In genomic region chr5:123436780-123437175, GRCm38 (mm10) we compare ENCODE assay signal across 8 mouse cellular contexts. TPM values are rescaled to one million over a fixed set of nuclear protein-coding genes. Genes with fewer than 3 reads are reported as not detected.
A peak's percentile ranks its signal among the peaks of the same experiment; 100 is the strongest.
DNase-seq lines count a peak whose midpoint lies in the region; TF ChIP-seq lines count a peak whose summit lies in the region.

No protein-coding gene starts in this region.

- WGBS in heart, adult 2 months = 22% methylated on average over 4 of the region's 4 CpGs
- 50% methylated on average over 4 of the region's 4 CpGs for WGBS in heart, embryonic 10.5 days

- peak; percentile 95 for TF ChIP-seq RAD21 in CH12.LX (IDR thresholded peaks at IDR 0.05; ENCODE audit: low read depth, low read length)

- TF ChIP-seq EP300 in heart, adult 2 months (IDR thresholded peaks at IDR 0.05; ENCODE audit: insufficient read depth, low read depth, low read length) = no peak
- no peak for TF ChIP-seq EP300 in CH12.LX (IDR thresholded peaks at IDR 0.05; ENCODE audit: low read length)

- no peak overlapping the region for H3K4me3 ChIP-seq in heart, adult 2 months
- no peak overlapping the region for H3K4me3 ChIP-seq in heart, embryonic 10.5 days
- no peak overlapping the region for H3K4me3 ChIP-seq in CH12.LX (replicated peaks in 1 of 3; ENCODE audit: low read depth in 2 of 3, low read length in 2 of 3, poor library complexity in 1 of 3)
- H3K4me3 ChIP-seq in layer of hippocampus, adult 2 months = no peak overlapping the region

- peak; percentile 91 for TF ChIP-seq CTCF in heart, adult 2 months (IDR thresholded peaks at IDR 0.05)
- TF ChIP-seq CTCF in CH12.LX (conservative IDR thresholded peaks at IDR 0.05 in 1 of 2, IDR thresholded peaks at IDR 0.05 in 1 of 2; ENCODE audit: low read depth in 2 of 2, low read length in 2 of 2) = peak; percentile 42 to 95; a peak in 2 of 4 replicates
- peak; percentile 92 for TF ChIP-seq CTCF in layer of hippocampus, adult 2 months (conservative IDR thresholded peaks at IDR 0.05)

- dilution Hi-C loops in CH12.LX (cut with MboI; ENCODE audit: extremely low pct_ligation_motif_present, extremely low pct_unique_long_range_greater_than_20kb, low sequenced_read_pairs) = no loop called here

- no peak for TF ChIP-seq POLR2A in heart, adult 2 months (IDR thresholded peaks at IDR 0.05; ENCODE audit: insufficient read depth, low read depth, low read length)
- no peak for TF ChIP-seq POLR2A in CH12.LX (IDR thresholded peaks at IDR 0.05; ENCODE audit: low read depth, low read length)

- peak; percentile 47 to 48 for DNase-seq in heart, adult 2 months
- DNase-seq in heart, embryonic 10.5 days (ENCODE audit: low spot score) = no peak
- DNase-seq in CH12.LX (ENCODE audit: extremely low read depth) = peak; percentile 74
- DNase-seq in cerebellum, adult 11-12 months = peak; percentile 38
- peak; percentile 43 to 63 for DNase-seq in heart, adult 9 months (ENCODE audit: low spot score in 2 of 2)
- peak; percentile 41 to 61 for DNase-seq in layer of hippocampus, adult 2 months (ENCODE audit: low spot score in 2 of 2)
- peak; percentile 42 for DNase-seq in mesoderm, embryonic 11.5 days (ENCODE audit: low read depth, low spot score)
- DNase-seq in thymus, postnatal 36 days = peak; percentile 41 to 42

- peak overlapping the region; percentile 72; the same call in 1 of the 2 replicates for H3K27ac ChIP-seq in heart, adult 2 months
- no peak overlapping the region for H3K27ac ChIP-seq in heart, embryonic 10.5 days
- no peak overlapping the region for H3K27ac ChIP-seq in CH12.LX (ENCODE audit: insufficient read depth, low read depth)
- peak overlapping the region; percentile 53; the same call in 1 of the 2 replicates for H3K27ac ChIP-seq in layer of hippocampus, adult 2 months

- intact Hi-C loops in heart, adult 2 months (cut with DNase I) = loop anchor here (1.0 to 5.0 kb wide), 5 partner anchors 42 to 184 kb away; partner anchors contain the start of genes Mlxip and Wdr66

- no peak overlapping the region for H3K9ac ChIP-seq in heart, adult 2 months (ENCODE audit: low read depth, low read length)
- H3K9ac ChIP-seq in CH12.LX (ENCODE audit: insufficient read depth, low read depth) = no peak overlapping the region

- H3K79me2 ChIP-seq in heart, adult 2 months (replicated peaks; ENCODE audit: control insufficient read depth, insufficient read depth, low read length) = peaks cover 2% of the 10 kb centered on the region; the same call in 1 of the 2 replicates
- peaks cover 3% of the 10 kb centered on the region; the same call in 1 of the 2 replicates for H3K79me2 ChIP-seq in CH12.LX (replicated peaks; ENCODE audit: control insufficient read depth, extremely low read depth, insufficient read depth, poor library complexity, severe bottlenecking)

- H3K9me3 ChIP-seq in heart, embryonic 10.5 days = no peaks in the 10 kb centered on the region
- H3K9me3 ChIP-seq in CH12.LX (replicated peaks; ENCODE audit: low read length) = no peaks in the 10 kb centered on the region

- no peaks in the 10 kb centered on the region for H3K27me3 ChIP-seq in heart, adult 2 months (ENCODE audit: control insufficient read depth, insufficient read depth, low read length)
- no peaks in the 10 kb centered on the region for H3K27me3 ChIP-seq in heart, embryonic 10.5 days (ENCODE audit: insufficient read depth, poor library complexity, severe bottlenecking)
- no peaks in the 10 kb centered on the region for H3K27me3 ChIP-seq in CH12.LX (replicated peaks)

- H3K4me2 ChIP-seq in CH12.LX (ENCODE audit: insufficient read depth, low read depth, poor library complexity, severe bottlenecking) = no peak overlapping the region

- H3K36me3 ChIP-seq in heart, adult 2 months (ENCODE audit: control insufficient read depth, insufficient read depth, low read length) = peaks cover 14% of the 10 kb centered on the region
- peaks cover under 1% of the 10 kb centered on the region; the same call in 1 of the 2 replicates for H3K36me3 ChIP-seq in heart, embryonic 10.5 days
- peaks cover 1 to 46% of the 10 kb centered on the region in 2 experiments for H3K36me3 ChIP-seq in CH12.LX (replicated peaks in 1 of 2; ENCODE audit: control insufficient read depth in 1 of 2, insufficient read depth in 1 of 2, low read length in 1 of 2)

- in situ Hi-C loops in CH12.LX (cut with MboI; ENCODE audit: low pct_ligation_motif_present, low pct_unique_long_range_greater_than_20kb, low sequenced_read_pairs) = no loop called here

- peaks cover 24% of the 10 kb centered on the region for H3K4me1 ChIP-seq in heart, adult 2 months (ENCODE audit: control insufficient read depth, insufficient read depth, low read length)
- H3K4me1 ChIP-seq in heart, embryonic 10.5 days = peaks cover 40% of the 10 kb centered on the region
- H3K4me1 ChIP-seq in CH12.LX (ENCODE audit: control insufficient read depth in 1 of 2, insufficient read depth in 2 of 2) = peaks cover 17 to 29% of the 10 kb centered on the region in 2 experiments

TF ChIP-seq in CH12.LX, 34 proteins besides CTCF, POLR2A, EP300 and RAD21:
- TF ChIP-seq KAT2A (IDR thresholded peaks at IDR 0.05; ENCODE audit: insufficient replicate concordance, low read length) = no peak
- TF ChIP-seq SMC3 (IDR thresholded peaks at IDR 0.05; ENCODE audit: low read depth, low read length) = peak; percentile 95
- TF ChIP-seq TBP (conservative IDR thresholded peaks at IDR 0.05; ENCODE audit: low read depth, low read length) = 0 out of 2 replicates have a peak, but pooled peaks have one; percentile 10
- TF ChIP-seq MAFK (IDR thresholded peaks at IDR 0.05; ENCODE audit: insufficient replicate concordance, low read length) = no peak
- TF ChIP-seq E2F4 (IDR thresholded peaks at IDR 0.05; ENCODE audit: insufficient replicate concordance, low read depth, low read length) = no peak
- TF ChIP-seq JUND (conservative IDR thresholded peaks at IDR 0.05; ENCODE audit: low read depth, low read length) = no peak
- no peak for TF ChIP-seq NELFE (IDR thresholded peaks at IDR 0.05; ENCODE audit: low read depth, low read length)
- TF ChIP-seq POLR2AphosphoS2 (IDR thresholded peaks at IDR 0.05; ENCODE audit: low read depth, low read length) = no peak
- TF ChIP-seq ZC3H11A (IDR thresholded peaks at IDR 0.05; ENCODE audit: low read depth, low read length) = peak; percentile 88
TF ChIP-seq in CH12.LX: peak in this region for 3.

RNA-seq across cellular contexts. Expression of gene Mlxip, which starts 42.2 kb away (rescaled TPM):
- 10 to 100 TPM; 27.8 to 27.9 TPM for total RNA-seq in heart, adult 2 months (2021)
- 34.3 and 45.4 TPM in 2 replicates for polyA plus RNA-seq in heart, adult 2 months (2012; rRNA removed)
- 13.1 and 17.0 TPM in 2 replicates for polyA plus RNA-seq in heart, embryonic 10.5 days (2016; fragmentation: Nextera tagmentation; extraction: Ambion mirVana)
- total RNA-seq in CH12.LX (2012; rRNA removed) (5.8 and 7.4 TPM in 2 replicates), CH12.LX (2014; rRNA removed) (4.3 and 4.4 TPM in 2 replicates)
- 15.4 and 17.9 TPM in 2 replicates for polyA plus RNA-seq in CH12.LX (2012; ENCODE audit: insufficient read length, low read depth)
- 10 to 100 TPM; 17.7 to 18.3 TPM for total RNA-seq in layer of hippocampus, adult 2 months (2021)

RNA-seq across cellular contexts. Expression of gene Lrrc43, which starts 52.3 kb away (rescaled TPM):
- not detected for total RNA-seq in heart, adult 2 months (2021)
- polyA plus RNA-seq in heart, adult 2 months (2012; rRNA removed) = 0.43 TPM in 1 of 2 replicates, not detected in the other
- polyA plus RNA-seq in heart, embryonic 10.5 days (2016; fragmentation: Nextera tagmentation; extraction: Ambion mirVana) = not detected in 2 replicates
- total RNA-seq in CH12.LX (2012; rRNA removed) (not detected in 2 replicates), CH12.LX (2014; rRNA removed) (not detected in 2 replicates)
- polyA plus RNA-seq in CH12.LX (2012; ENCODE audit: insufficient read length, low read depth) = not detected in 2 replicates
- total RNA-seq in layer of hippocampus, adult 2 months (2021) = 1 to 10 TPM in 1 of 2 experiments, under 1 TPM in 1; 0.39 to 1.0 TPM

RNA-seq across cellular contexts. Expression of gene Il31, which starts 52.5 kb away (rescaled TPM):
- total RNA-seq in heart, adult 2 months (2021) = not detected
- polyA plus RNA-seq in heart, adult 2 months (2012; rRNA removed) = not detected in 2 replicates
- not detected in 2 replicates for polyA plus RNA-seq in heart, embryonic 10.5 days (2016; fragmentation: Nextera tagmentation; extraction: Ambion mirVana)
- total RNA-seq in CH12.LX (2012; rRNA removed) = not detected in 2 replicates
- total RNA-seq in CH12.LX (2014; rRNA removed) = not detected in 2 replicates
- polyA plus RNA-seq in CH12.LX (2012; ENCODE audit: insufficient read length, low read depth) = not detected in 2 replicates
- not detected for total RNA-seq in layer of hippocampus, adult 2 months (2021)

Comparison
In these comparisons a context has a peak if more than half of its experiments do, and no peak if none do; other contexts are left out.
1. H3K27ac ChIP-seq: peak in heart, adult 2 months (single experiment) and layer of hippocampus, adult 2 months (single experiment); none in heart, embryonic 10.5 days (single experiment) and CH12.LX (single experiment).
2. Peak in every context shown above with its lines, with median percentiles within 50 percentile points of each other: CTCF ChIP-seq.